Mouse (Mus musculus) neural tube, embryonic 11.5 days (tissue): Measurements from ENCODE around the gene Prelid1. TPM values are rescaled to one million over a fixed set of nuclear protein-coding genes. Genes with fewer than 3 reads are reported as not detected.

ENCODE experiments used
- ATAC-seq: fragments of 200-750 bp; cut with Nextera tagmentation; 2 replicates; pipeline ENCODE4 v1.8.0; 2017; ENCODE audit warnings: moderate number of reproducible peaks, mild to moderate bottlenecking, moderate TSS enrichment, moderate library complexity; ENCODE audit not compliant: insufficient read depth, low FRiP score, low TSS enrichment
- DNase-seq: peaks from one replicate; pipeline ENCODE4 v3.0.0-alpha.2; 2015; ENCODE audit warnings: low spot score
- H3K27ac ChIP-seq: fragments of 300-500 bp; sonication (generic); 2 replicates; pipeline ENCODE4 v1.5.1; 2014; ENCODE audit warnings: low read depth, mild to moderate bottlenecking, low read length
- H3K27me3 ChIP-seq: fragments of 300-500 bp; sonication (generic); 2 replicates; pipeline ENCODE4 v1.6.1; 2014; ENCODE audit warnings: mild to moderate bottlenecking, low read length, mixed read lengths; ENCODE audit not compliant: control insufficient read depth, insufficient read depth
- H3K36me3 ChIP-seq: fragments of 300-500 bp; sonication (generic); 2 replicates; pipeline ENCODE4 v1.6.1; 2014; ENCODE audit warnings: mild to moderate bottlenecking, low read length, moderate library complexity, mixed read lengths; ENCODE audit not compliant: control insufficient read depth, insufficient read depth
- H3K4me1 ChIP-seq: fragments of 300-500 bp; sonication (generic); 2 replicates; pipeline ENCODE4 v1.6.1; 2014; ENCODE audit warnings: low read length, mixed read lengths; ENCODE audit not compliant: control insufficient read depth, insufficient read depth
- H3K4me2 ChIP-seq: fragments of 300-500 bp; sonication (generic); 2 replicates; pipeline ENCODE4 v1.6.1; 2014; ENCODE audit warnings: low read depth, mild to moderate bottlenecking, moderate library complexity
- H3K4me3 ChIP-seq: fragments of 300-500 bp; sonication (generic); 2 replicates; pipeline ENCODE4 v1.5.1; 2014; ENCODE audit warnings: low read depth, low read length
- H3K9ac ChIP-seq: fragments of 300-500 bp; sonication (generic); 2 replicates; pipeline ENCODE4 v1.6.1; 2014; ENCODE audit warnings: mild to moderate bottlenecking, low read length
- H3K9me3 ChIP-seq: fragments of 300-500 bp; sonication (generic); 2 replicates; pipeline ENCODE4 v1.6.1; 2016; ENCODE audit warnings: low read length; ENCODE audit not compliant: control insufficient read depth
- WGBS: fragments of 180-500 bp; shearing (Covaris S2); extraction: QIAGEN DNeasy Blood & Tissue Kit; methylation state at CpG from one replicate; pipeline ENCODE4 v1.1.7; 2014; 5-methylcytosine and 5-hydroxymethylcytosine counted together
- polyA plus RNA-seq: library from polyadenylated mRNA; unstranded; fragments of >200 nt; fragmentation: Nextera tagmentation; extraction: Ambion mirVana; gene quantifications from 2 replicates; pipeline ENCODE4 v1.2.1, GENCODE M21; 2014

Prelid1 gene
- polyA plus RNA-seq, 1 experiment from 2014 or later = 417 TPM

GRCm38 (mm10) chr13:55339259-55339658 is 19.0 kb downstream of the Prelid1 start:
- ATAC-seq (no peak), DNase-seq (no peak)
- no peak overlapping the region for H3K9ac ChIP-seq
- H3K36me3 ChIP-seq = peaks cover 2% of the 10 kb centered on the region
- no peaks in the 10 kb centered on the region for H3K4me1 ChIP-seq
- H3K27me3 ChIP-seq = no peaks in the 10 kb centered on the region
- H3K27ac ChIP-seq = no peak overlapping the region
- H3K9me3 ChIP-seq = no peaks in the 10 kb centered on the region
- H3K4me2 ChIP-seq = no peak overlapping the region
- H3K4me3 ChIP-seq = no peak overlapping the region
- 31% methylated on average over 2 of the region's 2 CpGs for WGBS

DNA sequence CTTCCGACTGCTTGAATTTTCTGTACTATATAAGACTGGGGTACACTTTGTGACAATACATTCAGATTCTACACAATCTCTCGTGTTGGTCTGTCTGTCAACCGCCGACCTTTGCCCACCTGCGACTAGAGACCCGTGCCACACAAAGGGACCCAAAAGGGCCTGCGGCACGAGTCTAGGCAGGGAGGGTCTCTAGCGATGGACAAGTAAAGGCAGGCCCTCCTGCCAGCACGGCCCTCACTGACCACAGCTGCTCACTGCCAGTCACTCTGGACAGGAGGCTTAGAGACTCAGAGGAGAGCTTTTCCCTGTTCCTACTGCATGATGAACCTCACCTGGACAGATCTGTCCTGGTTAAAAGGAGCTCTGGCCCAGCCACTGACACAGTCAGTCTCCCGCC is 22.2 kb downstream of the Prelid1 start:
- H3K4me2 ChIP-seq = no peak overlapping the region
- DNase-seq (no peak), ATAC-seq (no peak)
- H3K9ac ChIP-seq = no peak overlapping the region
- H3K4me3 ChIP-seq = no peak overlapping the region
- H3K4me1 ChIP-seq = no peaks in the 10 kb centered on the region
- H3K27me3 ChIP-seq = no peaks in the 10 kb centered on the region
- 45% methylated on average over 11 of the region's 11 CpGs for WGBS
- H3K9me3 ChIP-seq = no peaks in the 10 kb centered on the region
- H3K27ac ChIP-seq = no peak overlapping the region
- H3K36me3 ChIP-seq = peaks cover 17% of the 10 kb centered on the region

DNA sequence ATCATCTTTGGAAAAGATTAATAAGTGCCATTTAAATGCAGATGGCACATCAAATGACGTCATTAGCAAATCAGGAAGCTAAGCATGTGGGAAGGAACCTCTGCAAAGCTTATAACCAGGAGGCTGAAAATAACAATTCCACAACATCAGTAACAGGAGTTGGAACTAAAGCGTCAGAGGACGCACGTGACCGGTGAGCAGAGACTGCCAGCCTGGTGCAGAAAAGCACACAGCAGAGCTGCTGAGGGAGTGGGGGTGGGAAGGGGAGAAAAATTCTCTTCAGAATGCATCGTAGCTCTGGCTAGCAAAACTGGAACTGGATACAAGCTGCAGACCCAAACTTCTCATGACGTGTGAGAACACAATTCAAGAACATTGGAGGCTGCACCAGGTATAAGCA is 24.0 kb downstream of the Prelid1 start:
- Histone ChIP-seq H3K4me2 (no peak overlapping the region), H3K4me3 (no peak overlapping the region), H3K9ac (no peak overlapping the region), H3K4me1 (no peaks in the 10 kb centered on the region), H3K27me3 (no peaks in the 10 kb centered on the region), H3K36me3 (peaks cover 19% of the 10 kb centered on the region), H3K27ac (no peak overlapping the region), H3K9me3 (no peaks in the 10 kb centered on the region)
- 93% methylated on average over 7 of the region's 7 CpGs for WGBS
- ATAC-seq (no peak), DNase-seq (no peak)

GRCm38 (mm10) chr13:55346745-55347144 is 26.4 kb downstream of the Prelid1 start:
- no peak overlapping the region for H3K9ac ChIP-seq
- no peak overlapping the region for H3K27ac ChIP-seq
- DNase-seq = no peak
- 94% methylated on average over 11 of the region's 11 CpGs for WGBS
- no peak overlapping the region for H3K4me2 ChIP-seq
- no peak for ATAC-seq
- H3K4me3 ChIP-seq = no peak overlapping the region
- no peaks in the 10 kb centered on the region for H3K27me3 ChIP-seq
- no peaks in the 10 kb centered on the region for H3K4me1 ChIP-seq
- H3K9me3 ChIP-seq = no peaks in the 10 kb centered on the region
- H3K36me3 ChIP-seq = peaks cover 30% of the 10 kb centered on the region

GRCm38 (mm10) chr13:55361145-55361544 is 40.8 kb downstream of the Prelid1 start:
- H3K9ac ChIP-seq = no peak overlapping the region
- H3K4me1 ChIP-seq = peaks cover 12% of the 10 kb centered on the region
- peak overlapping the region; percentile 85 for H3K4me3 ChIP-seq
- ATAC-seq = no peak
- peaks cover 5% of the 10 kb centered on the region; the same call in 1 of the 2 replicates for H3K36me3 ChIP-seq
- no peak overlapping the region for H3K27ac ChIP-seq
- H3K9me3 ChIP-seq = no peaks in the 10 kb centered on the region
- H3K4me2 ChIP-seq = peak overlapping the region; percentile 59
- H3K27me3 ChIP-seq = no peaks in the 10 kb centered on the region
- no peak for DNase-seq

GRCm38 (mm10) chr13:55361974-55362452 is 41.7 kb downstream of the Prelid1 start:
- peak overlapping the region; percentile 85 for H3K4me3 ChIP-seq
- DNase-seq (no peak), ATAC-seq (peak; percentile 66)
- under 1% methylated on average over 32 of the region's 32 CpGs for WGBS
- peak overlapping the region; percentile 79 for H3K27ac ChIP-seq
- no peaks in the 10 kb centered on the region for H3K9me3 ChIP-seq
- no peaks in the 10 kb centered on the region for H3K27me3 ChIP-seq
- H3K9ac ChIP-seq = peak overlapping the region; percentile 89
- H3K4me1 ChIP-seq = peaks cover 12% of the 10 kb centered on the region
- H3K36me3 ChIP-seq = 0 out of 2 replicates have a peak, but pooled peaks cover 3% of the 10 kb centered on the region
- H3K4me2 ChIP-seq = peak overlapping the region; percentile 59

DNA sequence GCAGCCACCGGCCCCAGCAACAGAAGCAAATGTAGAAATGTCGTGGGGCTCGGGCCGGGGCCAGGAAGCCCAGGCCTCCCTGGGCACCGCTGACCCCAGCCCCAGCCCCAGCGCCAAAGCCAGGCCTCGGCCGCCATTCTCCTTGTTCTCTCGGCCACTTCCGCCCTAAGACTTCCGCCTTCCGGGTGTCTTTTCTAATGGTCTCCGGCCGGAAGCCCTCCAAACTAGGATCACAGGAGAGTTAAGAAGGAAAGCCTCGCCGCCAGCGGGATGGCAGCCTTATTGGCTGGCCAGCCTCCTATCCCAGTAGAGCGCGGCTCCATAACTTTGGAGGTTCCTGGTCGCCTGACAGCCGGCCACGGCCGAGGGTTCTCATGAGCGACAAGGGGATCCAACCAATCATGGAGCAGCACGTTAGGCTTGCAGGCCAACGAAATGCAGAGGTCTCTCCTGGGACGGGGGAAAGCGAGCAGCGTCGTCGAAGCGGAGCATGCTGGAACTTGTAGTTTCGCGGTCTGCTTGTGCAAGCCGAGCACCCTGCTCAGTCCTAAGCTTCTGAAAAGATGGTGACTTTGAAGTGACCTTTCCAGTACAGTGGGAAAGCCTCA is 42.3 kb downstream of the Prelid1 start, which contains the start of gene Lman2:
Gene Lman2, minus strand, starts transcription at position 331 of the 608 bp plus-strand sequence.
- H3K4me3 ChIP-seq = peak within 1 kb of the TSS; percentile 85
- no peaks in the 10 kb centered on the region for H3K9me3 ChIP-seq
- H3K36me3 ChIP-seq = 0 out of 2 replicates have a peak, but pooled peaks cover 3% of the 10 kb centered on the region
- peak; percentile 97 for ATAC-seq
- H3K27ac ChIP-seq = peak within 1 kb of the TSS; percentile 79
- peak within 1 kb of the TSS; percentile 59 for H3K4me2 ChIP-seq
- peak within 1 kb of the TSS; percentile 89 for H3K9ac ChIP-seq
- peak; percentile 96 for DNase-seq
- WGBS = under 1% methylated on average over 35 of the region's 35 CpGs
- H3K27me3 ChIP-seq = no peaks in the 10 kb centered on the region
- peaks cover 12% of the 10 kb centered on the region for H3K4me1 ChIP-seq

- no peak overlapping the region for H3K4me2 ChIP-seq
- no peak overlapping the region for H3K9ac ChIP-seq
- no peak overlapping the region for H3K4me3 ChIP-seq
- no peaks in the 10 kb centered on the region for H3K27me3 ChIP-seq
- H3K27ac ChIP-seq = no peak overlapping the region
- ATAC-seq (no peak), DNase-seq (no peak)
- H3K4me1 ChIP-seq = no peaks in the 10 kb centered on the region
- H3K9me3 ChIP-seq = no peaks in the 10 kb centered on the region
- 79% methylated on average over 7 of the region's 7 CpGs for WGBS
- no peaks in the 10 kb centered on the region for H3K36me3 ChIP-seq
These were observed 48.1 kb downstream of the Prelid1 start for GRCm38 (mm10) chr13:55368401-55368800.

DNA sequence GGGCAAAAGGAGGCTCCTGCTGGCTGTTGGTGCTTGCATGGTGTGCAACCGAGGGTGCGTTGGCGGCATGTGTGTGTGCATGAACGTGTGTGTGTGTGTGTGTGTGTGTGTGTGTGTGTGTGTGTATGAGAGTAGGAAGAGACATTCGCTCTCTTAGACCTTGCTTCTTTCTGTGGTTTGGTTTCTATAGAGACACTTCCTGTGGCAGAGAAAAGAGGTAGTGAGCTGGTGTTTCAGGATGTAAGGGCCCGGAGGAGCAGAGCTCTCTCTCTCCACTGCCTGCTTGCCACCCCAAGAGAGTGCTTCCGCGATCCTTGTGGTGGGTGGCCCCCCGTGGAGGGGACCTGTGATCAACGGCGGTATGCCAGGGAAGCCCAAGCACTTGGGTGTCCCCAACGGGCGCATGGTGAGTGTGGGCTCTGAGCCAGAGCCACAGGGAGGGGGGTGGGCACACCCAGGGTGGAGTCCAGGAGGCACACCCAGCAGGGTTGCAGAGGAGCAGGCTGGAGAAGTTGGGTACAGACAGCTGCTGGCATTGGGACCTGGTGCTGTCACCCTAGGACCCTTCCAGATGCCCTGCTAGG is 49.3 kb downstream of the Prelid1 start, which contains the start of gene Rgs14:
Gene Rgs14, plus strand, starts transcription at position 202 of the 584 bp plus-strand sequence.
- H3K36me3 ChIP-seq = no peaks in the 10 kb centered on the region
- no peaks in the 10 kb centered on the region for H3K4me1 ChIP-seq
- no peak within 1 kb of the TSS for H3K4me2 ChIP-seq
- no peaks in the 10 kb centered on the region for H3K27me3 ChIP-seq
- no peak within 1 kb of the TSS for H3K27ac ChIP-seq
- H3K4me3 ChIP-seq = no peak within 1 kb of the TSS
- H3K9me3 ChIP-seq = no peaks in the 10 kb centered on the region
- DNase-seq (no peak), ATAC-seq (no peak)
- WGBS = 58% methylated on average over 13 of the region's 13 CpGs
- no peak within 1 kb of the TSS for H3K9ac ChIP-seq
